Mouse (Mus musculus) CD8-positive naive resting alpha-beta T cell, adult 2 months (primary cell): ENCODE data around the gene Hoxd3.

Experiments
- DNase-seq, 2 experiments: peaks; one replicate each; pipeline ENCODE4 v3.0.0; 2022; ENCODE audit warnings: low read depth in 2 of 2, low spot score in 2 of 2

The Hoxd3 gene

DNA sequence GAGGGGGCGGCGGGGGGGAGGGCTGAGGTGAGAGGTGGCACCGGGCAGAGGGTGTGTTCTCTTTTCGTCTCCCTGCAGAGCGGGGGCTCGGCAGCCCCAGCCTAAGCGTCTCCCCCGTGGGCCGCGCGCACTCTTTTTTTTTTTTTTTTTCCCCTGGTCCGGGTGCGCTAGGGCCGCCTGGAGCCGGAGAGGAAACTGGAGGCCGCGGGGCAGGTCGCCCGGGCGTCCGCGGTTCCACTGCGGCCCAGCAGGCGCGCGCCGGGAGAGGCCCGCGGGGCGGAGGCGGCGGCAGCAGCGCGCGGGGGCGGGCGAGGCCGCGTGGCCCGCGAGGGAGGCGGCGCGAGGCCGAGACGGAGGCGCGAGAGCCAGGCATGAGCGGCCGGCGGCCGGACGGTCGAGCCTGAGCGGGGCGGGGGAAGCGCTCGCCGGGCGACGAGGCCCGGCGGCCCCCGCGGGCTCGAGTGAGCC, 6.7 kb upstream of the Hoxd3 start:
- DNase-seq = no peak

DNA sequence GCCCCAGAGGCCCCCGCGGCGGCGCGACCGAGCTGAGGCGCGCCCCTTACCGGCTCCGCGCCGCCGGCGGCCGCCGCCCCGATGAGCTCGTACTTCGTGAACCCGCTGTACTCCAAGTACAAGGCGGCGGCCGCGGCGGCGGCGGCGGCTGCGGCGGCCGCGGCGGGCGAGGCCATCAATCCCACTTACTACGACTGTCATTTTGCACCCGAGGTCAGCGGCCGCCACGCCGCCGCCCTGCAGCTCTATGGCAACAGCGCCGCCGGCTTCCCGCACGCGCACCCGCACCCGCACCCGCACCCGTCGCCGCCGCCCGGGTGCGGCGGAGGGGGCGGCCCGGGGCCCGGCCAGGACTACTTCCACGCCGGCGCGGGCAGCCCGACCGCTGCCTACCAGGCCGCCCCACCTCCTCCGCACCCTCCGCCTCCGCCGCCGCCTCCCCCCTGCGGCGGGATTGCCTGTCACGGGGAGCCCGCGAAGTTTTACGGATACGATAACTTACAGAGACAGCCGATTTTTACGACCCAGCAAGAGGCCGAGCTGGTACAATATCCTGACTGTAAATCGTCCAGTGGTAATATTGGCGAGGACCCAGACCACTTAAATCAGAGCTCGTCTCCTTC, 6.1 kb upstream of the Hoxd3 start:
- no peak for DNase-seq

DNA sequence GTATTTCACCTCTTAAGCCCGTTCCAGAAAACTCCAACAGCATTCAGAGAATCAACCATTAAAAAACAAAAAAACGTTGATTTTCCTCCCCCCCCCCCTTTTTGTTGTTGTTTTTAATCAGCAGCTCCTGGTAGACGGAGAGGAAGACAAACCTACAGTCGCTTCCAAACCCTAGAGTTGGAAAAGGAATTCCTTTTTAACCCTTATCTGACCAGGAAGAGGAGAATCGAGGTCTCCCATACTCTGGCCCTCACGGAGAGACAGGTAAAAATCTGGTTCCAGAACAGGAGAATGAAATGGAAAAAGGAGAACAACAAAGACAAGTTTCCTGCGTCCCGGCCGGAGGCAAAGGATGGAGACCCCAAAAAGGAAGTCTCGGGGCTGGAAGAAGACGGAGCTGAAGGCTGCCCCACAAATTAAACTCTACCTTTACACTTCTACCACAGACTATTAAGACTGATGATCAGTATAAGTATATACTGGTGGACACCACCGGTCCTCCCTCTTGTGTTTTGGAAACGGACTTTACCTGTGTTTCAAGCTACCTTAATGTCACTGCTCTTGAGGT, 5.2 kb upstream of the Hoxd3 start:
- DNase-seq = no peak

DNA sequence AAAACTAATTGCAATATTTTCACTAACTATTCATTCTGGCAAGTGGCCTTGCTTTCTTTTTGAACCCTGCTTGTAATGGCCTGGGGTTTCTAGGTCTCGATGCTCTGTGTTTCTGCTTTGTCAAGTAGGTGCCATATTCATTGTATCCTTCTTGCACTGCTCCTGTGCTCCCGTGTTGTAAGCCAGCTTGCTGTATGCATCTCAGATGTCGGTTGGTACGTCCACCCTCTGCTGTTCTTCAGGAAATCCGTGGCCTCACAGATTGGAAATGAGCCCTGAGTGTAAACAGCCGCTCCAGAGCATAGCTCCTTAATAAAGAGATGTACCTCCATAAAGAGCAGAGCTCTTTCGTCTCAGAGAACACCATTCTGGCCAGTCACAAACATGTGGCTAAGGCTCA, 4.1 kb upstream of the Hoxd3 start:
- DNase-seq = no peak

DNA sequence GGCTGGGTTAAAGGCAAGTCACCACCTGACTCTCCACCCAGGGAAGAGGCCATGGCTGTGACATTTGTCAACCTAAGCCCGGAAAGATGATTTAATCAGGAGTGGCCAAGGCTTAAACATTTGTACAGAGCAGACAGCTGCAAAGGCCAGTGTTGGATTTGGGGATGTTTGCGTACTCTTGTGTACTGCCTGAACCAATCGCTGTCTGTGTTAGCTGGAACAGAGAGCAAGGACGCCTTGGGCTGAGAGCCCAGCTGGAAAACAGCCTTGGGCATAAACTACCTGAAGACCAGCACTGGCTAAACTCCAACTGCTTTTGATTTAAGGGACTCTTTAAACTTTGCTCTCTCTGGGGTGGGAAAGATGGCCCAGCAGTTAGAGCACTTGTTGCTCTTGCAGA, 3.1 kb upstream of the Hoxd3 start:
- DNase-seq = no peak

DNA sequence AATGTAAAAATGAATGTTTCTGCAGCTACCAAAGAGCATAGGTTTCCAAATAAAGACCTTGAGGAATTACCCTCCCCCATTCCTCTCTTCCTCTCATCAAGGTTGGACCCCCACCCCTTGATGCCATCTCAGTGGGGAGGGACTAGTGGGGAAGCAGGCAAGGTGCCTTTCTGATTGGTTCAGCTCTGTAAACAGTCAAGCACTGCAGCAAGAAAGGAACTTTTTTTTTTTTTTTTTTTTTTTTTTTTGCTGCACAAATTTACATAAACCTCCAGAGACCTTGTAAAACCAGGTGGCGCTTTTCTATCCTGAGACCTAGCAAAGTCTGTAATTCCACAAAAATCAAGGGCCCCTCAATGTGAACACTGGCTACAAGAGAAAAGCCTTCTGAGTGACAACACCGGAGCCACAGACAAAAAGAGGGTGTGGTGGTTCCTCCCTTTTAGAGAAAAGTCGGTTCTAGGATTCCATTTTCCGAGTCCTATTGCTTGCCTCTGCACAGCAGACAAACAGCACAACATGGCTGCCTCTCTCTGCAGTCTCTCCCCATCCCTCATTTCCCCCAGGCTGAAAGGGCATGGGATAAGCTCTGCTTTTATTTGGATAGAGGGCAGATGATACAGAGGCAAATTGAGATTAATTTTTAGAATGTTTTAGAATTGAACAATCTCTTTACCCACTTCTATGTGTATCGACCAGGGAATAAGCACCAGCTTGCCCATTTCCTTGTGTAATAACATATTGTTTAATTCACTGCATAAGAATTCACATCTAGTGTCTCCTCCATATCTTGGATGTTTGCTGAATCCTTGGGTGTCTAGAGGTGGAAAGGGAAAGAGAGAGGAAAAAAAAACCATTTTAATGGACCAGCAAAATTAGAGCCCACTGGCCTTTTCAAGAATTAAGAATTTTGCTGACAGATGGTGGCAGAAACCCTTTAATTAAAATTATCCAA, 2.0 kb upstream of the Hoxd3 start:
- no peak for DNase-seq

DNA sequence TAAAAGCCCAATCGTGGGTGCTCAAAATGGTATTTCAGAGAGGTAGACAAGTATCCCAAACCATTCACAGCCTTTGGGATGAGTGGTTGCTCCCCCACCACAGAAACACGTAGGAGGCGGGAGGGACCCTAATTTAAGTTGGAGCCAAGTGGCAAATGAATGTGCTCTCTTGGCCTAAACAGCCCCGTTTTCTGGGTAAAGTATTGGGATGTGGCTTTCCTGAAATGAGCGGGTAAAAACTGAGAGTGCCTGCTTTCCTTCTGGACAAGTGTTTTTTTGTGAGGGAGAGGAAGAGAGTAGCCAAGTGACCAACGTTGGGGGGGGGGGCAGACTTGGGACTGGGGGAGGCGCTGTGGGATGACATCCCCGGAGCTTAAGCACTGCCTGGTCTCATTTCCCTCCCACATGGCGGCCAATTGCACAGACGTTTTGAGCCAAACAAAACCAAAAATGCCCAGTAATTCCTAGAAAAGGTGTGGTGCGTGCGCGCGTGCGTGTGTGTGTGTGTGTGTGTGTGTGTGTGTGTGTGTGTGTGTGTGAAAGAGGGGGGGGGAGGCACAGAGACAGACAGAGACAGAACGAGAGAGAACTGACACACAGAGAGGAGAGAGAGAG, 691 bp upstream of the Hoxd3 start:
- DNase-seq = no peak

DNA sequence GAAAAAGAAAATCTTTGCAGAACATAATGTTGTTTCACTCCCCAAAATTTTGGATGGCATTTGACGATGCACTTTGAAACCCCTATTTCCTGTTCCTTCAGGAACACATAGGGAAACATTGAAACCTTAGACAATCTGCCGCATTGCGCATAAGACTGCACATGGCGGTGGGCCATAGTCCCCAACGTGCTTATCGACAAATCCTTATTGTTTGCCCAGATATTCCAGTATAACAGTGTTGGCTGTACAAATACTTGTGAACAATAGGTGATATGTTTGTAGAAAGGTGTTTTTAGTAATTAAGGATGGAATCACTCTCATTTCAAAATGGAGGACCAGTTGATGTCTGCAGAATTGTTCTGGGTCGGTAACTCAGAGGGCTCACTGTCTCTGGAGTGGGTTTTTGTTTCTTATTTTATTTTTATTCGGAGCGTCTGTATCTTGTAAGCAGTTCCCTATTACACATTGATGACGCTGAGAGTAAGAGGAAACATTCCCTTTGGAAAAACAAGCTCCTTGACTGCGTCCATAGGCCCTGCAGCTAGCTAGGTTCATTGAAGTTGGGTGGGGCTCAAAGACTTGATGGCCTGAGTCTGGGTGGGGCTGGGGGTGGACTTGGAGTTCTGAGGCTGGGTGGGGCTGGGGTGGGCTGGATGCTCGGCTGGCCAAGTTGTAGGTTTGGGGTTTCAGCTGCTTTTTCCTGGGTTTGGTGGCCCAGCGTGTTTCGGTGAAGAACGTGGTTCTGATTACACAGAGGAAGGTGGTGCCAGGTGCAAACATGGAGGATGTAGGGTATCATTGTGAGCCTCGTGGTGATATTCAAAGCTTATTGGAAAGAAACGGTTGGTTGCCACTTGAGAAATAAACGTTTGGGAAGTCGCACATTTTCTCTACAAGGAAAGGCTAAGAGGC, 1.8 kb downstream of the Hoxd3 start:
- DNase-seq = no peak

DNA sequence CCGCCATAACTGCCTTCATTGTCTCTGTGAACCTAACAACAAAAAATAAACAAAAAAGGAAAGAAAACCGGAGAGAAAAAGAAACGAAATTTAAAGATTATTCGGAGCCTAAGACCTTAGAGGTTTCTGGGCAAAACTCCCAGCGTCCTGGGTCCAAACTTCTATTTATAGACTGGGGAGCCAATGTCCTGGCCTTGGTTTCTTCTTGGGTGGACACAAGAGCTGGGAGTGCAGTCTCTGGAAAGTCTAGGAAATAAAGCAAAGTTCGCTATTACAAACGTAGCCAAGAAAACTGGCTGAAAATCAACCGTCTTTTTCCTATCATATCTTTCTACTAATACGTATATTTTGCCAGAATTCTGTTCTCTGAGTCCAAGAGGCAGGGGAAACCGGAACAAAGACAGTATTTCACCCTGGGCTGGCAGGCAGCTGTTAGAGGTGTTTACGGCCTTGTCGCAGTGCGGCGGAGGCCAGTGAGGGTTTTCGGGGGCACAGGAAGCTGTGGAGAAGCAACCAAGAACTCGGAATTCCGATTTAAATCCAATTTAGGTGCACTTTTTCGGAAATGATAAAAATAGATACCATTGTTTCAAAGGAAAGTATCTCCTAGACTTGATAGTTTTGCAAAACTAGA, 2.5 kb downstream of the Hoxd3 start:
- DNase-seq = no peak

DNA sequence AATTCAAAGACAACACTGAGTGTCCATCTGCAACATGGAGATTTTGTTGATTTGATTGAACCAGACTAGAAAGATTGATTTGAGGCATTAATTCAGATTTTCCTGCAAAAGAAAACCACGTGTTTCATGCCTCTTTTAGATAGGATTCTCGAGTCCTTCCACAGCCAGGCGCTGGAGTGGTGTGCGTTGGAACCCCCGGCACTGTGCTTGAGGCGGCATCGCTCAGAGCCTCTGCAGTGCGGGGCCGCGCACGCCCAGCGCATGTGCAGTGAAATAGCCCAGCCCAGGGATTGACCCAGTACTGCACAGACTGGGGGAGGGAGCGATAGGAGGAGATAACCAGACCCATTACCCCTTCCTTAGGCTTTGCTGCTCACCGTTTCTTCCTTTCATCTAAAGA, 3.2 kb downstream of the Hoxd3 start:
- DNase-seq = no peak

DNA sequence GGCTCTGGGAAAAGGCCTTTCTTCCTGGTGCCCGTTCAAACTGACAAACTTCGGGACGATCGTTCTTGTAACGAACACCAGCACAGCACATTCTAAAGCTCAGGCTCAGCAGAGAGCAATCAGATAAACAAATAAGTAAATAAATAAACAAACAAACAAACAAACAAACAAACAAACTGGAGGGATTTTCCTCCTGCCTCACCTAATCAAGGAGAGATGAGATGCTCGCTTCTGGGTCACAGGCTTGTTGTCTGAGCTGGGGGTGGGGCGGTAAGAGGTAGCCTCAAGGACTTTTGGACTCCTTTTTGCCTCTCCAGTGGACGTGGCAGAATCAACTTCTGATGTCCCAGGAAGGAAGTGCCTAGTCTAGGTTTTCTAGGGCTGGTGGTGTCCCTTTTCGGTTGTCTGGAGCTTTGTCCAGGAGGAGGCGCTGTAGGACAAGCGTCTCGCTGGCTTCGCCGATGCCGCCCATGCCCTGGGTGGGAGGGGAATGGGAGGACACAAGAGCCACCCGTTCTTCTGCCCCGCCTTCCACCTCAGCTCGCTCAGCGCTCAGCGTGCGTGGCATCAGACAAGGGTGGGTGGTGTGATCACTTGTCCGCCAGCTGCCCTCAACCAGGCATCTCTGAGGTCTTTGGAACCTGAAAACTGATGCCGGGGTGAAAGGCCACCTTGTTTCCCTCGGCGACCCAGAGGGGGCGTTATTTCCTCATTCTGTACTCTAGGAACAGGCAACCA, 3.9 kb downstream of the Hoxd3 start:
- peak; percentile 68 to 81 for DNase-seq

DNA sequence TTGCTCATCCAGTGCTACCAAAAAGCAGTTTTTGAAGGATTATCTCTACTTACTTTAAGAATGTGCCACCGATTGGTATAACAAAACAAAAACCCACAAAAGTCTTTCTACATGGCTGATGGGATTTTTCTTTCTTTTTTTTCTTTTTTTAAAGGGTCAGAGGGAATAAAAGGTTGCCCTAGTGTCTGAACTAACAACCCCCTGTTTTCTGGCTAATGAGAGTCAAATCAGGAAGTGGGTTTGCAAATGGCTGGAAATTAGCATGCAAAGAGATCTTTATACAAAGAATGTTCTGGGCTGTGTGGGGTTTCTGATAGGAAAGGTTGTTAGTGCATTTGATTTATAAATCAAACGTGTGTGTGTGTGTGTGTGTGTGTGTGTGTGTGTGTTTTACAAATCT, 8.7 kb downstream of the Hoxd3 start:
- DNase-seq = no peak

DNA sequence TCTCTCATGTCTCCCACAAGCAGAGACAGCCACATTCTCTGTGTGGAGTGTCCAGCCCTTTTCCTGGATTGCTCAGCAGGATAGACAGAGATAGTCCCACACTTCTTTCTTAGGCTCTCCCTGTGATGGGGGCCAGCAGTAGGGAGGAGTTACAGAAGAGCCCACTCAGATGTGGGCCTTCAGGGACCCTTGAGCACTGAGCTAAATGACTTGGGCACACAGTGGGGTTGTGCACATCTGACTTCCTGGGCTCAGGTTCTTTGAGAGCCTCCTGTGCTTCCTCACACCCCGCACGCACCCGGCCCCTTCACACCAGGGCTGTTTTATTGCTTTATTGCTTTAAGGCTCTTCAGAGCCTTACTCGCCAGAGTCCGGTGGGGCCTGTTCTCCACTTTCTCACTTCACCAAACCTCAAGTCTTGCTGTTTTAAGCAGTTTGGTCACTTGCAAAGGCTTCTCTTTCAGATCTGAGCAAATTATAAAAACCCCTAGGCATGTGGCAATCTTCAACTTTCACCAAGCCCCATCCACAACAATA, 9.3 kb downstream of the Hoxd3 start:
- DNase-seq = no peak

DNA sequence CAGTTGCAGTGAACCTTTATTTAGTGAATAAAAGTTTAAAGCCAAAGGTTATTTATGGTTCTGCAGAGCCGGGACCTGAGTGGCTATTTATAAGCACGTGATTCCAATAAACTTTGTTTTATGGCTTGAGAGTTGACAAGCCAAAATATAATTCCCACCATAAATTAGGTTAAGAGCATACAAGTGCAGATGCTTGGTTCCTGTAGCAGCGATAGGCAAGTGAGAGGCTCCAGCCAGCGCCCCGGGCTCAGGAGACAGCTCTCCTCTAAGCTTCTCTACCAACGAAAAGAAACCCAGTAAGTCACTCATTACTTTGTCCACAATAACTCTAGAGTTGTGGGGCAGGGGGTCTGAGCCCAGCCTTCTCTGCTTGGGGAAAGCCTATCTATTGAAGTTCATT, 10.2 kb downstream of the Hoxd3 start:
- no peak for DNase-seq

DNA sequence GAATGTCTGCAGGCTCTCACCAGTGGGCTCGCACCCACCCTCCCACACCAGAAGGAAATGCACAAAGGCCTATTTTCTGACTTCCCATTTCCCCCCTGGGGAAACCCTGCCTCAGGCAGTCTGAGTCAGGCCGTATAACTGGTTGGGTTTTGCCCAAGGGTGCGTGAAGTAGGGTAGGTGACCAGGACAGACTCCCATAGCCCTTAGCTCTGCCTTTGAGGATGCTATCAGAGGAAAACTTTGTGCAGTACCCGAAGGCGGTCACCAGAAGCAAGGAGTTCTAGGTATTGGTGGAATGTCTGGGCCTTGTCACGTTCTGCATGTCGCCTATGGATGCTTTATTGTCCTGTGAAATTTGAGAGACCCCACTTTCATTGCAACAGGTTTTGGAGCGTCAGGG, 11.2 kb downstream of the Hoxd3 start:
- no peak for DNase-seq

DNA sequence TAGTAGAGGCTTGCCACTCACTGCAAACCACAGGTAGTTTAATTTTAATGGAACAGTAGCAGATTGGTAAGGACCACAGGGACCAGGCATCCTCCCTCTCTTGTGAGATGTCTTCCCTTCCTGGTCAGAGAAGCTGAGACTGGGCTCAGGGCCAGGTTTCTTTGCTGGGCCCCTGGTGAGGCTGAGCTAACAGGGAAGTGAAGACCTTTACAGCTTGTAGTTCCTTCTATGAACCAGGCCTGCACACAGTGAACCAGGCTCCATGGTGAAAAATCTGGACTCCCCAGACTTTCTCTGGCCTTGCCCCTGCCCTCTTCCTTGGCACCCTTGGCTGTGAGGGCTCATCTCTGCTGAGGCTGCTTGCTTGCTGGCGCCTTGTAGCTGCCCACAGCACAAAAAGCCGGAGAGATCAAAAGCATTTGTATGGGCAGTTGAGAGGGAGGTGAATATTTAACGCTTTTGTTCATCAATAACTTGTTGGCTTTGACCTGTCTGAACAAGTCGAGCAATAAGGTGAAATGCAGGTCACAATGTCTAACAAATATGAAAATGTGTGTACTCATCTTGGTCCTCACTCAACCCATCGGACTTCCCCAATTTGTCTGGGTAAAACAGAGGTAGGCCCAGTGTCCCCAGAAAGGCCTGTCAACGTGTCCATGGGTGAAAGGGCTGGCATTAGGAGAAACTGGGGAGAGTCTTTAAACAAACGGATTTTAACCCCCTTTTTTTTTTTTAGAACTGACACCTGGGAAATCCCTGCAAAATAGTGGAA, 12.7 kb downstream of the Hoxd3 start:
- no peak for DNase-seq

DNA sequence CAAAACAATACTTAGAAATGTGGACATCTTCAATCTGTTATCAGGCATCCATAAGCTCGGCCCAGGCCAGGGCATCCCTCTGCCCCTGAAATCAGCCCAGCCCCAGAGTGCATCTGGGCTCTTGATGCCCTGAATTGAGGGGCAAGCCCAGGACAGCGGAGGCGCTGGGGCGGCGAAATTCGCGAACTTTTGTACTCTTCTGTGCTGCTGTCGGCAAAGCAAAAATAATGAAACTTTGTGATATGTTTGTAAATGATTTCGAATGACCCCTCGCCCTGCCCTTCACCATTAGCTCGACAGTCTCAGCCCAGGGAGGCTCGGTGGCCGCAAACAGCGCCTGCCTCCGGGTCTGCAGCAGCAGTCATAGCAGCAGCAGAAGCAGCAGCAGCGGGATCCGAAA, 13.4 kb downstream of the Hoxd3 start:
- DNase-seq = no peak

DNA sequence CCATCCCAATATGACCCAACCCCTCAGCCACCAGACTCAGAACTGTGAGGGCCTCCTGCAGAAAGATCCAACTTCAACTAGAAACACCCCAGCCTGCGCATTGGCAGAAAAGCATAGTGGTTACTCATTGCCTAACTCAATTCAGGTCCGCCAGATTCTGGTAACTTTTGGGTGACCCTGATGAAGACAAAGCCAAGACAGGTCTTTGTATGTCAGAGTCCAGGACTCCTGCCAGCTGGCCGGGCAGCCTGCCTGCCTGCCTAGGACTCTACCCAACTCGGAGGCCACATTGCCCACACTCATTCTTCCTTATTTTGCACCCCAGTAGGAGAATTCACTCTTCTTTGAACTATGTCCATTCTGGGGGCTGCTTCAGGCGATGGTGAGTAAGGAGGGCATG, 14.8 kb downstream of the Hoxd3 start, which contains the start of gene Gm28230:
Gm28230 (plus strand) TSS at position 178 of the 400 bp plus-strand sequence.
- DNase-seq = no peak
